Mouse (Mus musculus): ENCODE measurements around the gene Cep63.

DNA sequence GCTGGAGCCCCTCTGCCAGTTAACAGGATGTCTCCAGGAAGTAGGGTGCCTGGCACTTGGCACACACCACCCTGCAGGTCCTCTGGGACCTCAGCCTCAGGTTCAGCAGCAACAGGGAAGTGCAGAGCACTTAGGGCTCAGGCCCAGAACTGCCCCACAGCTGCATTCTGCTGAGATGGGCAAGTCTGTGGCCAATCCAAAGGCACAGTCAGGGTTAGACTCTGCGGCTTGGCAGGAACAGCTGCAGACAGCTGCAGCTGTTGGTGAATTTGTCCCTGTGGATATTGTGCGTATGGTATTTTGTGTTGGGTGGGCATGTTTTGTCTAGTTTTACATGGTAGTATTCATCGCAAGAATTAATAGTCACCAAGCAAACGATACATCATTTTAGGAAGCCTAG lies 5.8 kb upstream of the Cep63 start:
- TF ChIP-seq POLR2A (IDR thresholded peaks at IDR 0.05; ENCODE audit: borderline replicate concordance, control insufficient read depth, low read depth, low read length) (no peak), CTCF (IDR thresholded peaks at IDR 0.05; ENCODE audit: control insufficient read depth, insufficient read depth, low read length) (no peak)
